Mouse (Mus musculus) liver, embryonic 15.5 days (tissue): ENCODE measurements around the gene Lamb1. TPM values are rescaled to one million over a fixed set of nuclear protein-coding genes. Genes with fewer than 3 reads are reported as not detected.
A peak's percentile ranks its signal among the peaks of the same experiment; 100 is the strongest.

Source experiments
- ATAC-seq: fragments of 200-750 bp; cut with Nextera tagmentation; 2 replicates; pipeline ENCODE4 v1.8.0; 2017; ENCODE audit warnings: moderate number of reproducible peaks, mild to moderate bottlenecking, moderate library complexity; ENCODE audit not compliant: insufficient read depth
- H3K27ac ChIP-seq: fragments of 300-500 bp; sonication (generic); replicated peaks from 2 replicates; pipeline ENCODE4 v1.5.1; 2015; ENCODE audit warnings: mild to moderate bottlenecking, inconsistent platforms
- H3K27me3 ChIP-seq: fragments of 300-500 bp; sonication (generic); 2 replicates; pipeline ENCODE4 v1.6.1; 2015; ENCODE audit warnings: mild to moderate bottlenecking, inconsistent platforms
- H3K36me3 ChIP-seq: fragments of 300-500 bp; sonication (generic); replicated peaks from 2 replicates; pipeline ENCODE4 v1.6.1; 2015; ENCODE audit warnings: moderate library complexity, mild to moderate bottlenecking, inconsistent platforms
- H3K4me1 ChIP-seq: fragments of 300-500 bp; sonication (generic); replicated peaks from 2 replicates; pipeline ENCODE4 v1.6.1; 2015; ENCODE audit warnings: inconsistent platforms
- H3K4me2 ChIP-seq: fragments of 300-500 bp; sonication (generic); 2 replicates; pipeline ENCODE4 v1.6.1; 2015; ENCODE audit warnings: moderate library complexity, mild to moderate bottlenecking, inconsistent platforms
- H3K4me3 ChIP-seq: fragments of 300-500 bp; sonication (generic); replicated peaks from 2 replicates; pipeline ENCODE4 v1.5.1; 2015; ENCODE audit warnings: mild to moderate bottlenecking, inconsistent platforms
- H3K9ac ChIP-seq: fragments of 300-500 bp; sonication (generic); 2 replicates; pipeline ENCODE4 v1.6.1; 2015; ENCODE audit warnings: moderate library complexity, mild to moderate bottlenecking, inconsistent platforms
- H3K9me3 ChIP-seq: fragments of 300-500 bp; sonication (generic); replicated peaks from 2 replicates; pipeline ENCODE4 v1.6.1; 2016; ENCODE audit warnings: inconsistent platforms
- WGBS: fragments of 180-500 bp; shearing (Covaris S2); methylation state at CpG from one replicate; pipeline ENCODE4 v1.1.7; 2015; ENCODE audit warnings: mixed read lengths; ENCODE audit not compliant: insufficient replicate concordance; 5-methylcytosine and 5-hydroxymethylcytosine counted together
- polyA plus RNA-seq: library from polyadenylated mRNA; unstranded; fragments of >200 nt; fragmentation: Nextera tagmentation; extraction: Ambion mirVana; gene quantifications from 2 replicates; pipeline ENCODE4 v1.2.1, GENCODE M21; 2015

Lamb1 gene
- polyA plus RNA-seq, 1 experiment from 2014 or later = 4.0 TPM

- no peaks in the 10 kb centered on the region for H3K36me3 ChIP-seq
- WGBS = 78% methylated on average over 7 of the region's 7 CpGs
- no peak overlapping the region for H3K4me3 ChIP-seq
- no peak overlapping the region for H3K9ac ChIP-seq
- H3K27me3 ChIP-seq = no peaks in the 10 kb centered on the region
- ATAC-seq = no peak
- H3K4me1 ChIP-seq = no peaks in the 10 kb centered on the region
- H3K4me2 ChIP-seq = no peak overlapping the region
- no peak overlapping the region for H3K27ac ChIP-seq
- H3K9me3 ChIP-seq = no peaks in the 10 kb centered on the region
Measured at GRCm38 (mm10) chr12:31314310-31314709, 49.3 kb downstream of the Lamb1 start.

DNA sequence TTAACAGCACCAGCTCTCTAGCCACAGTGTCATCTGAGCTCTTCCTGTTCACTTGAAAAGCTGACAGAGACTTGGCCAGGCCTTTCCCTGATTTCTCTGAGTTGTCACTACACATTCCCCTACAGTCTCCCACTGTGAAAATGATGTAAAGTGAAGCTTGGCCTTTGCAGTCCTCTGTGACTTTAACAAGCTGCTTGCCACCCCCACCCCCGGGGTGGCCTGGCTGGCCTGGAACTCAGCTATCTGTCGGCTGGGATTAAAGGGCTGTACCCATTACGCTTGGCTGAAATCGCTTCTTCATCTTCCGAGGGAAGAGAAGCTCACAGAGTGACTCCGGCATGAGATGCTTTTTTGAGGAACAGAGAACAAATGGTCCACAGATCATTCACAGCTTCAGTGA is 50.9 kb downstream of the Lamb1 start:
- Histone ChIP-seq H3K4me1 (no peaks in the 10 kb centered on the region), H3K27ac (no peak overlapping the region), H3K27me3 (no peaks in the 10 kb centered on the region), H3K9me3 (no peaks in the 10 kb centered on the region), H3K4me3 (no peak overlapping the region), H3K36me3 (no peaks in the 10 kb centered on the region), H3K4me2 (no peak overlapping the region), H3K9ac (no peak overlapping the region)
- 72% methylated on average over 6 of the region's 6 CpGs for WGBS
- ATAC-seq = no peak

DNA sequence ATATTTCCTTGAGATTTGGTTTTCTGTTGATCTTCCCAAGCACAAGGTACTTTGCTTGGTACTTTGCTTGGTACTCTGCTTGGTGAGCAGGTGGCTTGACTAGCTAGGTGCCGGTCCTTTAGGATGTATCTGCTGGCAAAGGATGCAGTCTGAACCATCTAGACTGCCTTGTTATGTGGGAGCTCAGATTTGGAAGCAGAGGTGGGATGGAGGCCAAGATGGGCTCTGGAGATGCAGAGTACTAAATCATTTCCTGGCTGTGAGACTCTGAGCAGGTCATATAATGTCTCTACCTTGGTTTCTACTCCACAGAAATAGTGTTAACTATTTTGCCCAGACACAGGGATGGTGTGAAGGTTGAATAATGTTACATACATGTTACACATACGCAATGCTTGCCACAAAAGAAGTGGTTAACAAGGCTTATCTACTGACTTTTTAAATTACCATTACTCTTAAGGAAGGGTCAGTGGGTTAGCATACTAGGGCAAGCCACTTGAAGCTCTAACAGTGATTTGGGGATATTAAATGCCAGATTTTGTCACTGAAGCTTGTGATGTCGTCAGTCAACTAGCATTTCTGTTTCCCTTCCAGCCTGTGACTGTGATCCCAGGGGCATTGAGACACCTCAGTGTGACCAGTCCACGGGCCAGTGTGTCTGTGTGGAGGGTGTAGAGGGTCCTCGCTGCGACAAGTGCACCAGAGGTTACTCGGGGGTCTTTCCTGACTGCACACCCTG is 52.8 kb downstream of the Lamb1 start:
- Histone ChIP-seq H3K27ac (no peak overlapping the region), H3K4me3 (no peak overlapping the region), H3K36me3 (no peaks in the 10 kb centered on the region), H3K4me2 (no peak overlapping the region), H3K9ac (no peak overlapping the region), H3K9me3 (no peaks in the 10 kb centered on the region), H3K27me3 (no peaks in the 10 kb centered on the region), H3K4me1 (no peaks in the 10 kb centered on the region)
- ATAC-seq = no peak
- 67% methylated on average over 7 of the region's 7 CpGs for WGBS

DNA sequence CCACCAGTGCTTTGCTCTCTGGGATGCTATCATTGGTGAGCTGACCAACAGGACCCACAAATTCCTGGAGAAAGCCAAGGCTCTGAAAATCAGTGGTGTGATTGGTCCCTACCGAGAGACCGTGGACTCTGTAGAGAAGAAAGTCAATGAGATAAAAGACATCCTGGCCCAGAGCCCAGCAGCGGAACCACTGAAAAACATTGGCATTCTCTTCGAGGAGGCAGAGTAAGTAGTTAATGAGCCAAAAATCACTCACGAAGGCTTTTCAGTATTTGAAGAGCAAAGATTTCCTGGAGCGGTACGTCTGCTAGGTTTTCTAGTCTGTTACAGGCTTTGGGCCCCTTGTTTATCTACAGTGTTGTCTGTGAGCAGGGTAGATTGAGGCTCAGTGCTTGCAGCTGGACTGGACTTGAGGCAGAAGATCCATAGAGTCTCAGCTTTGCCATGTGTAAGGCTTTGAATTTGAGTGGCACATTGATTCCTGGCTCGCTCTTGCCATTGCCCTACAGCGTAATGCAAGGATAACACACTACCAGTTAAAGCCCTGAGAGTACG is 53.5 kb downstream of the Lamb1 start:
- Histone ChIP-seq H3K9me3 (no peaks in the 10 kb centered on the region), H3K36me3 (no peaks in the 10 kb centered on the region), H3K27me3 (no peaks in the 10 kb centered on the region), H3K27ac (no peak overlapping the region), H3K4me3 (no peak overlapping the region), H3K4me2 (no peak overlapping the region), H3K4me1 (no peaks in the 10 kb centered on the region), H3K9ac (no peak overlapping the region)
- no peak for ATAC-seq
- 75% methylated on average over 10 of the region's 10 CpGs for WGBS

GRCm38 (mm10) chr12:31320817-31321216 is 55.8 kb downstream of the Lamb1 start:
- Histone ChIP-seq H3K36me3 (no peaks in the 10 kb centered on the region), H3K4me3 (no peak overlapping the region), H3K9me3 (no peaks in the 10 kb centered on the region), H3K9ac (no peak overlapping the region), H3K4me2 (no peak overlapping the region), H3K27me3 (no peaks in the 10 kb centered on the region), H3K27ac (no peak overlapping the region), H3K4me1 (no peaks in the 10 kb centered on the region)
- no peak for ATAC-seq
- 69% methylated on average over 13 of the region's 13 CpGs for WGBS

DNA sequence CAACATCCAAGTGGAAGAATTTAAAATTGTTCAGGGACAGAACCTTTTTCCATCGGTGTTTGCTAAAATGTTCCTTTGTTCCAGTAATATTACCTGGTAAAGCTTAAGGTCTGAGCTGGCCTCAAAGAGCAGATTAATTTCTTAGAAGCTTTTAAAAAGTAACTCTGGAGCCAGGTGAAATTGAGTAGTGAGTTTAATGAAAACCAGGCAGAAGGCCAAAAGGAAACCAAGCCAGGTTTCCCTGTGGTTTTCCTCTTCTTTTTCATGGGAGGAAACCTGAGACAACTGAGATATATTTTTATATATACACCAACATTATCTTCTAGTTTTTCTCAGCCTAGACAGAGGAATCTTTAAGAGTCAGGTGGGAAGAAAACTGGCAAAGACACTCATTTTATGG is 56.5 kb downstream of the Lamb1 start:
- Histone ChIP-seq H3K9ac (no peak overlapping the region), H3K4me3 (no peak overlapping the region), H3K4me1 (no peaks in the 10 kb centered on the region), H3K4me2 (no peak overlapping the region), H3K36me3 (no peaks in the 10 kb centered on the region), H3K27me3 (no peaks in the 10 kb centered on the region), H3K9me3 (no peaks in the 10 kb centered on the region), H3K27ac (no peak overlapping the region)
- WGBS = 67% methylated on average over 1 of the region's 1 CpGs
- ATAC-seq = no peak

DNA sequence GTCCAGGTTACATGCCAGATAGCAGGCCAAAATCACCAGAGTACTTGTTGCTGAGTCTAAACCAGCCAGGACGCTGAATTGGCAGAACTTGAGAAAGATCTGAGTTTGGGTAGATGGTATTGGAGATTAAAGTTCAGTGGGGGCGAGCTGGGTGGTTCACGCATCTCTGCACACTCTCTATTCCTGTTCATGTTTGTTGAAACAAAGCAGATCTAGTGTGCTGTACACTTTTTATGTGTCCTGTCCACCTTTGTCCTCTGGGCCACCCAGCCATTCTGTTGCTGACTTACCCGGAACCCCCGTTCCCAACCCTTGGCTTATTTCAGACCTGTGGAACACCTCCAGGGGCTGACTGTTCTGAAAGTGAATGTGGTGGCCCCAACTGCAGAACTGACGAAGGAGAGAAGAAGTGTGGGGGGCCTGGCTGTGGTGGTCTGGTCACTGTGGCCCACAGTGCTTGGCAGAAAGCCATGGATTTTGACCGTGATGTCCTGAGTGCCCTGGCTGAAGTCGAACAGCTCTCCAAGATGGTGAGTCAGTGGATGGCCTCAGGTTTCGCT is 58.2 kb downstream of the Lamb1 start:
- Histone ChIP-seq H3K27me3 (no peaks in the 10 kb centered on the region), H3K4me3 (no peak overlapping the region), H3K36me3 (no peaks in the 10 kb centered on the region), H3K4me2 (no peak overlapping the region), H3K27ac (no peak overlapping the region), H3K9me3 (no peaks in the 10 kb centered on the region), H3K9ac (no peak overlapping the region), H3K4me1 (no peaks in the 10 kb centered on the region)
- no peak for ATAC-seq
- WGBS = 69% methylated on average over 9 of the region's 9 CpGs

DNA sequence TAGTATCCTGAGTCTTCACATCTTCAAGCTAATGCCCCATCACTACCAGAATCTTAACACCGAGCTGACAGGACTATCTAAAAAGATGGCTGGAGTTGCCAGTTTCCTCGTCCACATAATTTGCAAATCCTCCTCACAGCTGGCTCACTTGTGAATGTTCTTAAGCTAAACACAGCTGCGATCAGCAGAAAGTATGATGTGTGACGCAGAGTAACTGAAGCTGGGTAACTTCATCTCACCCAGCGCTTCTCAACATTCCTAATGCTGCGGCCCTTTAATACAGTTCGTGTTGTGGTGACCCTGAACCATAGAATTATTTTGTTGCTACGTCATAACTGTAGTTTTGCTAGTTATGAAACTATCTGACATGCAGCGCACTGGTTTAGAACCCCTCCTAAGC is 62.1 kb downstream of the Lamb1 start:
- H3K27me3 ChIP-seq = no peaks in the 10 kb centered on the region
- ATAC-seq = no peak
- no peaks in the 10 kb centered on the region for H3K9me3 ChIP-seq
- H3K4me3 ChIP-seq = no peak overlapping the region
- H3K27ac ChIP-seq = no peak overlapping the region
- H3K36me3 ChIP-seq = peaks cover 11% of the 10 kb centered on the region
- H3K4me2 ChIP-seq = no peak overlapping the region
- no peak overlapping the region for H3K9ac ChIP-seq
- WGBS = 77% methylated on average over 9 of the region's 9 CpGs
- H3K4me1 ChIP-seq = no peaks in the 10 kb centered on the region

- Histone ChIP-seq H3K4me1 (no peaks in the 10 kb centered on the region), H3K27me3 (no peaks in the 10 kb centered on the region), H3K36me3 (peaks cover 59% of the 10 kb centered on the region), H3K4me2 (no peak overlapping the region), H3K9ac (no peak overlapping the region), H3K4me3 (no peak overlapping the region), H3K27ac (no peak overlapping the region), H3K9me3 (no peaks in the 10 kb centered on the region)
- WGBS = 85% methylated on average over 1 of the region's 1 CpGs
- ATAC-seq = no peak
Measured at GRCm38 (mm10) chr12:31333261-31333660, 68.2 kb downstream of the Lamb1 start.

DNA sequence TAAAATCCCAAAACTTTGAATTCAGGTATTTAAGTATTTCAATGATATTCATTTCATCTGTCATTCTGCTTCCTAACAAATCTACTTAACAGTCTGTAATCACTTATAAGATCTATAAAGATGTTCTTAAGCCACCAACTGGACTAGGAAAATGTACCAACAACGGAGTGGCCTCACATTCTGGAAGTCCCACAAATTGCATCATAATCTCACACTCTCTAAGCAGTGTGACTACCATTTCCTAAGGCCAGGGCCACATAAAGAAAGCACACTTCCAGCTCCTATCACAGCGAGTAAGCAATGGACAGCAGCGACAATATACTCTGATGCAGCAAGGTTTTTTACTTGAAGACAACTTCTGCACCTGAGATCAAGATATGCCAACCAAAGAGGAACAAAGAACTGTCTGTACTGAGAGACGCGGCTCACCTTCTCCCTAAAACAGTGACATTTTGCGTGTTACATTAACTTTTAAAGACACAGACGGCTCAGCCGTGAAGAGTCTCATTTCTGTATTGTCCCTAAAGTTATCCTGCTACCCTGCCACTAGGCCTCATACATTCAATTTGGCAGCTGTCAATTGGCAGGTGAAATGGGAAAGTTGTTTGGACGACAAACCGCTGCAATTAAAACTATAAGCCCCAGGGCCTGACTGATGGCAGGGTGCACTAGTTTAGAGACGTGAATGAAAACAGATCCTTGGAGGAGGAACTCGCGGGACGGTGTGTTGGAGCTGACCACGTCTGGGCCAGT is 85.3 kb downstream of the Lamb1 start:
- 16% methylated on average over 15 of the region's 15 CpGs for WGBS
- Histone ChIP-seq H3K27ac (peak overlapping the region; percentile 84), H3K4me1 (peaks cover 18% of the 10 kb centered on the region), H3K9me3 (no peaks in the 10 kb centered on the region), H3K4me3 (peak overlapping the region; percentile 95), H3K27me3 (no peaks in the 10 kb centered on the region), H3K36me3 (peaks cover 22% of the 10 kb centered on the region), H3K9ac (peak overlapping the region; percentile 87), H3K4me2 (peak overlapping the region; percentile 80)
- ATAC-seq = no peak
